Mouse (Mus musculus): Measurements from ENCODE around the gene Mrgprb3.

The Mrgprb3 gene

DNA sequence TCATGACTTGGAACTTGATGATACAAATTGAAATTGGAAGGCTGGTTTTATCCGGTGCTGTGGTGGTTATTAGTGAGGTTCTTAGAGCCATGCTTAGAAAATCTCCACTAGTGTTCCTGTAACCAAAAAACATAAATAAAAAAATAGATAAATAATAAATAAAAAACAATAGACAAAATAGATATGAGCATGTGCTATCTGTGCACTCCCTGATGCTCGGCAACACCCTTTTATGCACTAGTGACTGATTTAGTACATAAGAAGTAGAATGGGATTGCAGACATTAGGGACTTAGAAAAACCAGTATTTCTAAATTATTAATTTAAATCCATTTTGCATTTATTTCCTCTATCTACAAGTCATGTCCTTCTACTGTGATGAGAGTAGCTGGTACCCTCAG lies at the start of gene Mrgprb3:
Gene Mrgprb3, minus strand, starts transcription at position 101 of the 400 bp plus-strand sequence.
- no peak for DNase-seq
